Mouse (Mus musculus) urinary bladder, adult 18-20 months (tissue): ENCODE measurements around the gene Csf2rb.

Experiments
- DNase-seq, 2 experiments: peaks; one replicate each; pipeline ENCODE4 v3.0.0; 2022; ENCODE audit warnings: low spot score in 2 of 2, mixed read lengths in 2 of 2

Gene Csf2rb

GRCm38 (mm10) chr15:78378556-78378955, 53.0 kb downstream of the Csf2rb start:
- DNase-seq: no peak

- no peak for DNase-seq
Measured at GRCm38 (mm10) chr15:78380208-78380607, 54.7 kb downstream of the Csf2rb start.

- no peak for DNase-seq
Measured at GRCm38 (mm10) chr15:78380741-78381140, 55.2 kb downstream of the Csf2rb start.

DNA sequence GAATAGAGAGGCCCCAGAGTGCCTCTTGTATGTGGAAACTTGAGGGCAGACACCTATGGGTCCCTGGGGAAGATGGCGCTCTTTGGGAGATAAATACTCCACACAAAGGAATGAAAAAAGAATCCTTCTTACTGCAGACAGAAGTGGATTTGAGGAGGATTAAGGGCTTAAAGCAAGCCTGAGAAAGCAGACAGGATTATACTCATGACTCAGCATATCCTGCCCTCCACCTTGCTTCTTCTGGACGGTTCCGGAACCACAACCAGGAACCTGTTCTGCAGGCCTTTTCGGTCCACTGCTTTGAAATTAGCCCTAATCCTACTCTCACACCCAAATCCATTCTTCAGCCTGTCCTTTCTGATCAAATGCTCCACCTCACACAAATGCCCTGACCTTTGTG, 56.6 kb downstream of the Csf2rb start:
- no peak for DNase-seq

GRCm38 (mm10) chr15:78383450-78384219, 58.1 kb downstream of the Csf2rb start:
- DNase-seq: no peak

GRCm38 (mm10) chr15:78384220-78385116, 58.9 kb downstream of the Csf2rb start:
- DNase-seq: no peak

GRCm38 (mm10) chr15:78385564-78385963, 60.0 kb downstream of the Csf2rb start:
- DNase-seq: no peak

DNA sequence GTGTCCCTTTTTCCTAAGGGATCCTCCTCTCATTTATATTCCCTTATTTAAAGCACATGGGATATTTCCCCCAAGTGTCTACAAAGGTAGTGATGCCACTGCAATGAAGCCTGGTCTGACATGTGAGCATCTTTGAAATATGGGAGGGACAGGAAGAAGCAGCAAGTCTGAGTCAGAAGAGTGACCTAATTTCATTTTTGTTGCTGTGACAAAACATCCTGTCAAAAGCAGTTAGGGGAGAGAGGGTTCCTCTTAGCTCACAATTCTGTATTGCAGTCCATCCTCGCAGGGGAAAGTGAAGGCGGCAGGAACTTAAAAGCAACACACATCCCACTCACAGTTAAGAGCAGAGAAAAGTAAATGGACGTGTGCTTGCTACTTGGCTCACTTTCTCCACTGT, 65.3 kb downstream of the Csf2rb start:
- no peak for DNase-seq

- no peak for DNase-seq
Measured at GRCm38 (mm10) chr15:78395478-78395962, 70.0 kb downstream of the Csf2rb start, which contains the start of gene Tex33. Gene Tex33 (minus strand): TSS chr15:78395912.

GRCm38 (mm10) chr15:78401345-78401744, 75.8 kb downstream of the Csf2rb start:
- no peak for DNase-seq

DNA sequence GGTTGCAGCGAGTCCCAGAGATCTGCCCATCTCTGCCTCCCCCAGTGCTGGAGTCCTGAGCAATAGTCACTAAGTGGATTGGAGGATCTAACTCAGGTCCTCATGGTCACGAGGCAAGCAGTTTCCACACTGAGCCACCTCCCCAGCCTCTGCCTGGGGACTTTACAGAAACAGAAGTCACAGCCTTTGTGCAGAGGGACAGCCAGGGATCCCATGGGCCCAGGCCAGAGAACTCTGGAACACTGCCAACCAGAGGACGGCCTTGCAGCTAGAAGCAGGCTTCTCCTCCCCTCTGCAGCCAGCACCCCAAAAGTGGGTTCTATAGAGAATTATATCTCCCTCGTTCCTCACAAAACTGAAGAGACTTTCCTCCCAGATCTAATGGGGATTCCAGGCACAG, 76.4 kb downstream of the Csf2rb start:
- no peak for DNase-seq

DNA sequence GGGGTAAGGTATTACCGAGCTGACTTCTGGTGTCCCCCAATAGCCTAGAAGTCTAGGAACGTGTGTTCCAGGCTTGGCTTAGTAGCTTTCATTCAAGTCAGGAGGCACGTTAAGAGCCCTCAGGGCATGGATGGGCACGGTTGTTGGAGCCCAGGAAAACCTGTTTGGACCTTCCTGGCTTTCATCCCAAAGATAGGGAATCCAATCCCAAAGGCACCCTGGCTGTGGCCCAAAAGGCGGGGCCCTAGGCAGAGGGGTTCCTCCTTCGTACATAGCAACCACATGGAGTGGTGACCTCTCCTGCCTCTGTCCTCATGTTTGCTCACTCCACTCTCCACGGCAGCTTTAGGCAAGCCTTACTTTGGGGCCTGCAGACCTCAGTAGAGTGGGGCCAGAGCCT, 76.9 kb downstream of the Csf2rb start:
- no peak for DNase-seq

GRCm38 (mm10) chr15:78403301-78403741, 77.8 kb downstream of the Csf2rb start:
- DNase-seq: no peak
